Mouse (Mus musculus) hindbrain, embryonic 12.5 days (tissue): ENCODE results near the gene Gna12. TPM values are rescaled to one million over a fixed set of nuclear protein-coding genes. Genes with fewer than 3 reads are reported as not detected.

ENCODE experiments used
- ATAC-seq: fragments of 200-750 bp; cut with Nextera tagmentation; 2 replicates; pipeline ENCODE4 v1.8.0; 2017; ENCODE audit warnings: moderate TSS enrichment; ENCODE audit not compliant: low FRiP score
- H3K27ac ChIP-seq: fragments of 300-500 bp; sonication (generic); 2 replicates; pipeline ENCODE4 v1.5.1; 2016; ENCODE audit warnings: mild to moderate bottlenecking
- H3K27me3 ChIP-seq: fragments of 300-500 bp; sonication (generic); 2 replicates; pipeline ENCODE4 v1.6.1; 2016; ENCODE audit warnings: mild to moderate bottlenecking
- H3K36me3 ChIP-seq: fragments of 300-500 bp; sonication (generic); 2 replicates; pipeline ENCODE4 v1.6.1; 2016; ENCODE audit warnings: mild to moderate bottlenecking
- H3K4me1 ChIP-seq: fragments of 300-500 bp; sonication (generic); 2 replicates; pipeline ENCODE4 v1.6.1; 2016
- H3K4me2 ChIP-seq: fragments of 300-500 bp; sonication (generic); replicated peaks from 2 replicates; pipeline ENCODE4 v1.6.1; 2016; ENCODE audit warnings: mild to moderate bottlenecking
- H3K4me3 ChIP-seq: fragments of 300-500 bp; sonication (generic); 2 replicates; pipeline ENCODE4 v1.5.1; 2016; ENCODE audit warnings: mild to moderate bottlenecking
- H3K9ac ChIP-seq: fragments of 300-500 bp; sonication (generic); 2 replicates; pipeline ENCODE4 v1.6.1; 2016; ENCODE audit warnings: mild to moderate bottlenecking, moderate library complexity
- H3K9me3 ChIP-seq: fragments of 300-500 bp; sonication (generic); replicated peaks from 2 replicates; pipeline ENCODE4 v1.6.1; 2016; ENCODE audit warnings: mild to moderate bottlenecking
- WGBS: fragments of 180-500 bp; shearing (Covaris S2); methylation state at CpG from one replicate; pipeline ENCODE4 v1.1.7; 2016; 5-methylcytosine and 5-hydroxymethylcytosine counted together
- polyA plus RNA-seq: library from polyadenylated mRNA; unstranded; fragments of >200 nt; fragmentation: Nextera tagmentation; extraction: Ambion mirVana; gene quantifications from 2 replicates; pipeline ENCODE4 v1.2.1, GENCODE M21; 2016

Gene Gna12
- polyA plus RNA-seq, 1 experiment from 2014 or later: 57.8 TPM

- no peak overlapping the region for H3K4me3 ChIP-seq
- 33% methylated on average over 9 of the region's 9 CpGs for WGBS
- peak; percentile 57 for ATAC-seq
- no peaks in the 10 kb centered on the region for H3K9me3 ChIP-seq
- peak overlapping the region; percentile 85 for H3K27ac ChIP-seq
- H3K36me3 ChIP-seq: no peaks in the 10 kb centered on the region
- no peaks in the 10 kb centered on the region for H3K27me3 ChIP-seq
- H3K9ac ChIP-seq: peak overlapping the region; percentile 8; the same call in 1 of the 2 replicates
- H3K4me2 ChIP-seq: peak overlapping the region; percentile 2; the same call in 1 of the 2 replicates
- H3K4me1 ChIP-seq: peaks cover 50% of the 10 kb centered on the region
Observed at GRCm38 (mm10) chr5:140790937-140791877, 39.0 kb downstream of the Gna12 start.

- H3K4me1 ChIP-seq: peaks cover 50% of the 10 kb centered on the region
- H3K36me3 ChIP-seq: peaks cover 2% of the 10 kb centered on the region; the same call in 1 of the 2 replicates
- no peaks in the 10 kb centered on the region for H3K27me3 ChIP-seq
- H3K27ac ChIP-seq: peak overlapping the region; percentile 85
- no peak overlapping the region for H3K4me2 ChIP-seq
- 69% methylated on average over 2 of the region's 2 CpGs for WGBS
- no peak overlapping the region for H3K9ac ChIP-seq
- ATAC-seq: no peak
- no peak overlapping the region for H3K4me3 ChIP-seq
- no peaks in the 10 kb centered on the region for H3K9me3 ChIP-seq
Observed at GRCm38 (mm10) chr5:140790392-140790791, 39.8 kb downstream of the Gna12 start.

GRCm38 (mm10) chr5:140789561-140789960, 40.7 kb downstream of the Gna12 start:
- Histone ChIP-seq H3K36me3 (peaks cover 10% of the 10 kb centered on the region), H3K4me1 (peaks cover 42% of the 10 kb centered on the region), H3K27me3 (no peaks in the 10 kb centered on the region), H3K27ac (no peak overlapping the region), H3K9me3 (no peaks in the 10 kb centered on the region), H3K4me2 (no peak overlapping the region), H3K4me3 (no peak overlapping the region), H3K9ac (no peak overlapping the region)
- no peak for ATAC-seq

GRCm38 (mm10) chr5:140785240-140785872, 44.9 kb downstream of the Gna12 start:
- H3K9ac ChIP-seq: no peak overlapping the region
- H3K9me3 ChIP-seq: no peaks in the 10 kb centered on the region
- peaks cover 14% of the 10 kb centered on the region for H3K4me1 ChIP-seq
- H3K4me3 ChIP-seq: no peak overlapping the region
- no peak overlapping the region for H3K4me2 ChIP-seq
- H3K36me3 ChIP-seq: peaks cover 43% of the 10 kb centered on the region
- no peak overlapping the region for H3K27ac ChIP-seq
- no peaks in the 10 kb centered on the region for H3K27me3 ChIP-seq
- 88% methylated on average over 13 of the region's 13 CpGs for WGBS
- ATAC-seq: no peak

- Histone ChIP-seq H3K27ac (no peak overlapping the region), H3K4me1 (peaks cover 9% of the 10 kb centered on the region), H3K4me3 (no peak overlapping the region), H3K27me3 (no peaks in the 10 kb centered on the region), H3K9ac (no peak overlapping the region), H3K9me3 (no peaks in the 10 kb centered on the region), H3K4me2 (no peak overlapping the region), H3K36me3 (peaks cover 52% of the 10 kb centered on the region)
- ATAC-seq: no peak
- 93% methylated on average over 6 of the region's 6 CpGs for WGBS
Observed at GRCm38 (mm10) chr5:140784288-140784687, 45.9 kb downstream of the Gna12 start.

- no peak overlapping the region for H3K9ac ChIP-seq
- peaks cover 52% of the 10 kb centered on the region for H3K36me3 ChIP-seq
- no peak overlapping the region for H3K4me2 ChIP-seq
- H3K27ac ChIP-seq: no peak overlapping the region
- WGBS: 91% methylated on average over 4 of the region's 4 CpGs
- no peak for ATAC-seq
- no peaks in the 10 kb centered on the region for H3K27me3 ChIP-seq
- H3K9me3 ChIP-seq: no peaks in the 10 kb centered on the region
- H3K4me3 ChIP-seq: no peak overlapping the region
- 0 out of 2 replicates have a peak, but pooled peaks cover 5% of the 10 kb centered on the region for H3K4me1 ChIP-seq
Observed at GRCm38 (mm10) chr5:140783577-140783976, 46.7 kb downstream of the Gna12 start.

GRCm38 (mm10) chr5:140781886-140782572, 48.2 kb downstream of the Gna12 start:
- 0 out of 2 replicates have a peak, but pooled peaks cover 5% of the 10 kb centered on the region for H3K4me1 ChIP-seq
- H3K36me3 ChIP-seq: peaks cover 52% of the 10 kb centered on the region
- H3K4me3 ChIP-seq: no peak overlapping the region
- ATAC-seq: no peak
- no peak overlapping the region for H3K27ac ChIP-seq
- H3K27me3 ChIP-seq: no peaks in the 10 kb centered on the region
- WGBS: 91% methylated on average over 8 of the region's 8 CpGs
- H3K9me3 ChIP-seq: no peaks in the 10 kb centered on the region
- no peak overlapping the region for H3K9ac ChIP-seq
- H3K4me2 ChIP-seq: no peak overlapping the region

GRCm38 (mm10) chr5:140781122-140781521, 49.1 kb downstream of the Gna12 start:
- ATAC-seq: no peak
- Histone ChIP-seq H3K9me3 (no peaks in the 10 kb centered on the region), H3K27me3 (no peaks in the 10 kb centered on the region), H3K4me2 (no peak overlapping the region), H3K27ac (no peak overlapping the region), H3K4me1 (0 out of 2 replicates have a peak, but pooled peaks cover 3% of the 10 kb centered on the region), H3K4me3 (no peak overlapping the region), H3K36me3 (peaks cover 52% of the 10 kb centered on the region), H3K9ac (no peak overlapping the region)
- 94% methylated on average over 5 of the region's 5 CpGs for WGBS

- H3K27me3 ChIP-seq: no peaks in the 10 kb centered on the region
- no peak for ATAC-seq
- peaks cover 20% of the 10 kb centered on the region; the same call in 1 of the 2 replicates for H3K36me3 ChIP-seq
- no peak overlapping the region for H3K4me2 ChIP-seq
- 82% methylated on average over 9 of the region's 9 CpGs for WGBS
- no peak overlapping the region for H3K9ac ChIP-seq
- no peak overlapping the region for H3K27ac ChIP-seq
- peaks cover 8% of the 10 kb centered on the region; the same call in 1 of the 2 replicates for H3K4me1 ChIP-seq
- no peak overlapping the region for H3K4me3 ChIP-seq
- no peaks in the 10 kb centered on the region for H3K9me3 ChIP-seq
Observed at GRCm38 (mm10) chr5:140776968-140777367, 53.3 kb downstream of the Gna12 start.

GRCm38 (mm10) chr5:140775111-140775510, 55.1 kb downstream of the Gna12 start:
- H3K4me2 ChIP-seq: no peak overlapping the region
- no peaks in the 10 kb centered on the region for H3K9me3 ChIP-seq
- 0 out of 2 replicates have a peak, but pooled peaks cover 6% of the 10 kb centered on the region for H3K36me3 ChIP-seq
- no peak for ATAC-seq
- 92% methylated on average over 4 of the region's 4 CpGs for WGBS
- H3K4me3 ChIP-seq: no peak overlapping the region
- H3K9ac ChIP-seq: no peak overlapping the region
- H3K4me1 ChIP-seq: peaks cover 17% of the 10 kb centered on the region
- no peak overlapping the region for H3K27ac ChIP-seq
- no peaks in the 10 kb centered on the region for H3K27me3 ChIP-seq

- H3K4me1 ChIP-seq: peaks cover 41% of the 10 kb centered on the region
- no peak overlapping the region for H3K4me2 ChIP-seq
- WGBS: 72% methylated on average over 7 of the region's 7 CpGs
- no peaks in the 10 kb centered on the region for H3K27me3 ChIP-seq
- H3K36me3 ChIP-seq: no peaks in the 10 kb centered on the region
- H3K4me3 ChIP-seq: no peak overlapping the region
- no peak overlapping the region for H3K9ac ChIP-seq
- ATAC-seq: no peak
- no peaks in the 10 kb centered on the region for H3K9me3 ChIP-seq
- peak overlapping the region; percentile 35; the same call in 1 of the 2 replicates for H3K27ac ChIP-seq
Observed at GRCm38 (mm10) chr5:140772158-140772557, 58.1 kb downstream of the Gna12 start.

- H3K9ac ChIP-seq: 0 out of 2 replicates have a peak overlapping the region, but pooled peaks have one; percentile 42
- peaks cover 42% of the 10 kb centered on the region for H3K4me1 ChIP-seq
- no peak for ATAC-seq
- H3K9me3 ChIP-seq: no peaks in the 10 kb centered on the region
- 58% methylated on average over 6 of the region's 6 CpGs for WGBS
- H3K27ac ChIP-seq: peak overlapping the region; percentile 35
- H3K36me3 ChIP-seq: no peaks in the 10 kb centered on the region
- H3K4me3 ChIP-seq: no peak overlapping the region
- H3K4me2 ChIP-seq: no peak overlapping the region
- H3K27me3 ChIP-seq: no peaks in the 10 kb centered on the region
Observed at GRCm38 (mm10) chr5:140771612-140772011, 58.6 kb downstream of the Gna12 start.
